8 mouse cellular contexts compared by ENCODE assay signal in the genomic region with DNA sequence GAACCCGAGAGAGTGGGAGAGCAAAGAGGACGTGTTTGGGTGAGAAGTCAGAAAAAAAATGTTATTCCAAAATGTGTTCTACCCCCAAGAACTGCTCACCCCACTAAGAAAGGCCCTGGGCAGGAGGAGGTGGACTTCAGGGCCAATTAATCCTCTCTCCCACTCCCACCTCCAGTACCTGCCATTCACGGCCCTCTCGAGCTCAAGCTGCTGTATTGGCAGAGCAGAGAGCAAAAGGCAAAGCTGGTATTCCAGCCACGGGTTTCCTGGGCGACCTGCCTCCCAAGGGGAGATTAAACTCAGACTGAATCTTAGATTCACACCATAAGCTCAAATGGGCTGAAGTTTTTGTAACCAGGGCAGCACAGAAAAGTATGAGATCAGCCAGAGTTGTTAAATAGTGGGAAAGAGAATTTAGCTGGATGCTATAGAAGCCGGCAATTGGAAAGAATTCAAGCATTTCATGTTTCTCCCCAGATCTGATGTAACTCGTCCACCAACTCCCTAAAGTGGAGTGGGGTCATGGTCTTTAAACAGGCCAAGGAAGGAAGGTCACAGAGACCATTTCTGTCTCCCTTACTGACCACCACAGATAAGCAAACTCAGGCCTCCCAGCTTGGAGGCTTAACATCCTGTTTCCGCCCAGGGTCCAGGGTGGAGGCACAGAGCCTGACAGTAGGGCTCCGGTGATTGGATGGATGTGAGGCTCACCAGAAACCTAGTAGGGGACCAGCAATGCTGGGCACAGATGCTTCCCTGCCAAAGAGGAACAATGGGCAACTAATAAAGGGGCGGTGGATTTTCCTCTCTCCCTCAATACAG.
DNase-seq lines count a peak whose midpoint lies in the region; ATAC-seq and TF ChIP-seq lines count a peak whose summit lies in the region.

No protein-coding gene starts in this region.

- 78% methylated on average over 11 of the region's 11 CpGs for WGBS in hindbrain, embryonic 11.5 days
- 77% methylated on average over 11 of the region's 11 CpGs for WGBS in hindbrain, embryonic 12.5 days
- 46% methylated on average over 11 of the region's 11 CpGs for WGBS in liver, embryonic 11.5 days
- WGBS in midbrain, postnatal 0 days, result 37% methylated on average over 11 of the region's 11 CpGs

- H3K4me1 ChIP-seq in hindbrain, embryonic 11.5 days (replicated peaks; ENCODE audit: control insufficient read depth, insufficient read depth, low read length), result no peaks in the 10 kb centered on the region
- H3K4me1 ChIP-seq in hindbrain, embryonic 12.5 days, result peaks cover 7% of the 10 kb centered on the region
- H3K4me1 ChIP-seq in liver, embryonic 11.5 days (replicated peaks; ENCODE audit: control insufficient read depth, insufficient read depth, low read length), result peaks cover 3% of the 10 kb centered on the region
- H3K4me1 ChIP-seq in midbrain, postnatal 0 days (ENCODE audit: insufficient read depth, low read length), result no peaks in the 10 kb centered on the region; the same call in 1 of the 2 replicates

- TF ChIP-seq CTCF in midbrain, postnatal 0 days (IDR thresholded peaks at IDR 0.05), result no peak

- no peaks in the 10 kb centered on the region for H3K27me3 ChIP-seq in hindbrain, embryonic 11.5 days (ENCODE audit: control insufficient read depth, insufficient read depth, low read length)
- peaks cover 4% of the 10 kb centered on the region; the same call in 1 of the 2 replicates for H3K27me3 ChIP-seq in hindbrain, embryonic 12.5 days
- H3K27me3 ChIP-seq in liver, embryonic 11.5 days (replicated peaks; ENCODE audit: control insufficient read depth, insufficient read depth, low read length), result no peaks in the 10 kb centered on the region
- no peaks in the 10 kb centered on the region for H3K27me3 ChIP-seq in midbrain, postnatal 0 days (ENCODE audit: insufficient read depth, low read length)

- H3K4me3 ChIP-seq in hindbrain, embryonic 11.5 days (ENCODE audit: low read depth, low read length), result no peak overlapping the region
- no peak overlapping the region for H3K4me3 ChIP-seq in hindbrain, embryonic 12.5 days
- H3K4me3 ChIP-seq in liver, embryonic 11.5 days (ENCODE audit: low read depth, low read length), result no peak overlapping the region
- H3K4me3 ChIP-seq in midbrain, postnatal 0 days (ENCODE audit: low read depth, low read length), result no peak overlapping the region

- no peak for ATAC-seq in hindbrain, embryonic 11.5 days (ENCODE audit: low FRiP score)
- no peak for ATAC-seq in hindbrain, embryonic 12.5 days (ENCODE audit: low FRiP score)
- peak; percentile 66 for ATAC-seq in liver, embryonic 11.5 days (replicated peaks; ENCODE audit: low FRiP score)
- no peak for ATAC-seq in midbrain, postnatal 0 days (ENCODE audit: low FRiP score)

- H3K27ac ChIP-seq in hindbrain, embryonic 11.5 days (ENCODE audit: low read depth, low read length), result no peak overlapping the region
- no peak overlapping the region for H3K27ac ChIP-seq in hindbrain, embryonic 12.5 days
- peak overlapping the region; percentile 19; the same call in 1 of the 2 replicates for H3K27ac ChIP-seq in liver, embryonic 11.5 days (ENCODE audit: low read depth, low read length)
- H3K27ac ChIP-seq in midbrain, postnatal 0 days (ENCODE audit: low read depth, low read length), result 0 out of 2 replicates have a peak overlapping the region, but pooled peaks have one; percentile 51

- peak; percentile 9 for DNase-seq in hindbrain, embryonic 11.5 days (ENCODE audit: low spot score)
- DNase-seq in heart, postnatal 10 days, result peak; percentile 35 to 41
- DNase-seq in liver, embryonic 11.5 days (ENCODE audit: low spot score), result no peak
- DNase-seq in midbrain, postnatal 0 days (ENCODE audit: low spot score), result peak; percentile 12
- no peak for DNase-seq in Muller cell, postnatal 12 days (ENCODE audit: inconsistent ontology term)
- DNase-seq in thymus, postnatal 10 days (ENCODE audit: low spot score in 2 of 2), result no peak
- no peak for DNase-seq in thymus, postnatal 14 days

- H3K36me3 ChIP-seq in hindbrain, embryonic 11.5 days (ENCODE audit: control insufficient read depth, insufficient read depth, low read length), result no peaks in the 10 kb centered on the region
- H3K36me3 ChIP-seq in hindbrain, embryonic 12.5 days, result no peaks in the 10 kb centered on the region
- H3K36me3 ChIP-seq in liver, embryonic 11.5 days (ENCODE audit: control insufficient read depth, insufficient read depth, low read length), result no peaks in the 10 kb centered on the region
- H3K36me3 ChIP-seq in midbrain, postnatal 0 days (ENCODE audit: insufficient read depth, low read length), result no peaks in the 10 kb centered on the region

- H3K9ac ChIP-seq in hindbrain, embryonic 11.5 days (ENCODE audit: low read depth, low read length), result no peak overlapping the region
- no peak overlapping the region for H3K9ac ChIP-seq in hindbrain, embryonic 12.5 days
- H3K9ac ChIP-seq in liver, embryonic 11.5 days (ENCODE audit: low read depth, low read length), result no peak overlapping the region
- H3K9ac ChIP-seq in midbrain, postnatal 0 days (replicated peaks; ENCODE audit: low read length, poor library complexity, severe bottlenecking), result no peak overlapping the region

- intact Hi-C loops in heart, postnatal 10 days (cut with DNase I), result no loop called here

- H3K4me2 ChIP-seq in hindbrain, embryonic 11.5 days (replicated peaks; ENCODE audit: low read depth, low read length), result no peak overlapping the region
- no peak overlapping the region for H3K4me2 ChIP-seq in hindbrain, embryonic 12.5 days (replicated peaks)
- no peak overlapping the region; the same call in 1 of the 2 replicates for H3K4me2 ChIP-seq in liver, embryonic 11.5 days
- H3K4me2 ChIP-seq in midbrain, postnatal 0 days (ENCODE audit: low read depth, low read length, poor library complexity, severe bottlenecking), result no peak overlapping the region

- H3K9me3 ChIP-seq in hindbrain, embryonic 11.5 days (ENCODE audit: control insufficient read depth, low read length), result no peaks in the 10 kb centered on the region
- no peaks in the 10 kb centered on the region for H3K9me3 ChIP-seq in hindbrain, embryonic 12.5 days (replicated peaks)
- no peaks in the 10 kb centered on the region for H3K9me3 ChIP-seq in liver, embryonic 11.5 days (ENCODE audit: control insufficient read depth, low read length)
- no peaks in the 10 kb centered on the region for H3K9me3 ChIP-seq in midbrain, postnatal 0 days (ENCODE audit: low read length)

Comparison
In these comparisons a context has a peak if more than half of its experiments do, and no peak if none do; other contexts are left out.
1. DNase-seq: peak in hindbrain, embryonic 11.5 days (single experiment), heart, postnatal 10 days (2 of 2) and midbrain, postnatal 0 days (single experiment); none in liver, embryonic 11.5 days (single experiment), Muller cell, postnatal 12 days (single experiment), thymus, postnatal 10 days (0 of 2) and thymus, postnatal 14 days (single experiment).
2. H3K27ac ChIP-seq: peak in liver, embryonic 11.5 days (single experiment) and midbrain, postnatal 0 days (single experiment); none in hindbrain, embryonic 11.5 days (single experiment) and hindbrain, embryonic 12.5 days (single experiment).